Mouse (Mus musculus) natural killer cell, adult 2 months (primary cell): Measurements from ENCODE around the gene Lin9.
"Not testable (repeated sequence)": the region's sequence is repeated elsewhere in the genome, so short reads cannot be mapped to it uniquely, and the experiment has no call there.

Source experiments
- DNase-seq, 2 experiments: peaks; one replicate each; pipeline ENCODE4 v3.0.0; 2022; ENCODE audit warnings: low spot score in 2 of 2

Lin9 gene

DNA sequence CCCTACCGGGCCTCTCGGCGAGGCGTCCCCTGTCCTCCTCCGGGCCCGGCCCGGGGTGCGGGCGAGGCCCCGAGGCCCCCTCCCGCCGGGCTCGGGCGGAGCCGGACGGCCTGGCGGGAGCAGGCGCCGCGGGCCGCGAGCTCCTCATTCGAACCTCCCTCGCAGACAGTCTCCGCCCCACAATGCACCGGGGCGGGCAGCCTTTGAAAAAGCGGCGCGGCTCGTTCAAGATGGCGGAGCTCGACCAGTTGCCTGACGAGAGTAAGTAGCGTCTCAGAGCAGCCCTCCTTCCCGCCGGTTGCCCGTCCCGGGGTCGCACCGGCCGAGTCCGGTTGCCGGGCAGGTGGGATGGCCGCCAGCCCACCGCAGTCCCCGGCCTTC is at the start of gene Lin9:
TSS of gene Lin9 (plus strand) at position 14 of the 381 bp plus-strand sequence.
- DNase-seq: peak; percentile 79 to 83

DNA sequence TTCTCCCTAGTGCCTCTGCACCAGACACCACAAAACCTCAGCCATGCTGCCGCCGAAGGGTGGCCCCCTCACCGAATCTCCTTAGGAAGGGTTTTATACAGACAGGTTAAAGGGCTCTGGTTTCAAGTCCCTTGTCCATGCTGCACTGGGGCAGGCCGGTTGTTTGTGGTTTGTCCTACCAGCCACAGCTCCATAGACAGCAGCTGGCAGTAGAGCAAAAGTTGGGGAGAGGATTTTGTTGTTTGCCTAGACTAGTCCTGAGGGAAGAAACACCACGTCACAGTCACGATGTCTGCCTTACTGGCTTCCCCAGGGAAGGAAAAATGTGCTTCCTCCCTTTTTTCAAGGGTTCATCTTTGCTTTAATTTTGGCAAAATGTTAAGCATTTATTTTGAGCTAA is 40.4 kb upstream of the Lin9 start:
- DNase-seq: no peak

DNA sequence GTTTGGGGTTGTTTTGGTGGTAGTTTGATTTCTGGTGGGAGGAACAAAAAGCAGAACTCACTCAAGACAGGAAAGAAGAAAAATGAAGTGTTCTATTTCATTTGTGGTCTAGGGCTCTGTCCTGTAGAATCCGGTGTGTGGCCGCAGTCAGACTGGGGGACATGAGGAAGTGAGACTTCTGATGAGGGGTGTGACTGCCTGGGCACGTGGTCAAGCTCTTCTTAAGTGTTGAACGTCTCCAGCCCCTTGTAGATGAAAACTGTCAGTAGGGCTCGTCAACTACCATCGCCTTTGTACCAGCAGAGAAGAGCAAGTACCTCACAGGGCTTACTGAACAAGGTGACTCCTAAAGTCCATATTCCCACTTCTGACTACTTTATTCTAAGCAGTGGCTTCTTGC is 39.1 kb upstream of the Lin9 start:
- peak; percentile 30 to 63 for DNase-seq

DNA sequence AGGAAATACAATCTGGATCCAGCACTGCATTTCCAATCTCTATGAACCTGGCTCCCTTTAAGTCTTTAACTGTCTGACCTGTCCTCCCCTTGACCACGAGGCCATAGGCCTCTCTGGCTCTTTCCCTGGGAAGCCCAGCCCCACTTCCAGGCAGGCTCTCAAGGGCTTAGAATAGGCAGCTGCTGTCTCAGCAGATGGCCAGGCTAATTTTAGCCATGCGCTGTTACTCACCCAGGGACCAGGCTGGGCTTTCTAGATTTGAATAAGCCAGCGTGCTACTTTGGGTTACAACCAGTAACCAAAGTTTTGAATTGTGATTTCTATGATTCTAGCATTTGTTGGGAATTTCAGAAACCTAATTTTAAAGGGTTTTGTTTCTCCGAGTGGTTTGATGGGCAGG is 36.4 kb upstream of the Lin9 start:
- no peak for DNase-seq

DNA sequence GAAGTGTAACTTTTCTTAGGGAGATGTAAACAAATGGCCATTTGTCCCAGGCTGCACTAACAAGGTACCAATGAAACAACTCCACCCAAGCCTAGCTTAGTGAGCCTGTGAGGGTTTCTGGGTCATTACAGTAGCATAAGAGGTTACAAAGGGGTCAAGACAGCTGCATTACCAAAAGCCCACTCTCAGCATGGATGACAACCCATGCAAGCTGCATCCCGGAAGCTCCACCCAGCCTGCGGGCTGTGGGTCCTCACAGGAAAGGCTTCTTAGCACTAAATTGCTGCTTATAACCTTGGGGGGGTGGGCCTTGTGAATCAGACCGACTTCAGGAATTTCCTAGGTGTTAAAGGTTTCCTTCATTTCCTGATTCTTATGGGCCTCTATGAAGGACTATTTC is 34.8 kb upstream of the Lin9 start:
- no peak for DNase-seq

DNA sequence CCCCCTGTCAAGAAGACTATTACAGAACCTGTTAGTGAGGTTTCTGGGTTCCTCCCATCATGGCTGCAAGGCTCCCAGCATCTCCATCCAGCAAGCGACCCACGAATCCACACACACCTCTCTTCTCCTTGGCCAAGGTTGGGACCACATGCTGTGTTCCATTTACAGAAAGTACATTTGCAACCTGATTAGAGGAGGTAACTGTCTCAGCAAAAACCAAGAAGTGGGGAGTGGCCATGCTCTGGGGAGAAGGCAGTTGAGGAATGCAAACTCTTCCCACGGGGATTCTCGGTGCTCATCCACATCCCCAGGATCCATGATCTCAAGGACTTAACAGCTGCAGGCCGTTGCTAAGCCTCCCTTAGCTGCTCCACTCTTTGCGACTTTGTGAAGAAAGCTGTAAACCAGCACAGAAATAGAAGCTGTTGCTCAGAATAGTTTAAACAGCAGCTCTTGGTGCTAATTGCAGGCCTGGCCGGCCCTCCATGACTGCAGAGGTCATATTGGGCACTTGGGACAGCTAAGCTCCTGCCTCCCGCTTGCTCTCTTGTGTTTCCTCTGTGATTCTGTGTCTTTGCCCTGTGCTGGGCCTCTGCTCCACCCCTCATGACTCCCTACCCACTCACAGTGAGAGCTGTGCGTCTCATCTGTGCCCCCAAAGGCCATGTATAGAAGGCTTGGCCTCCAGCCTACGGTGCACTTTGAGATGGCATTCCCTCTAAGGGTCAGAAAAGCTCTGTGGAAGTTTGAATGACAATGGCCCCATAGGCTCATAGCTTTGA is 34.0 kb upstream of the Lin9 start:
- no peak for DNase-seq

DNA sequence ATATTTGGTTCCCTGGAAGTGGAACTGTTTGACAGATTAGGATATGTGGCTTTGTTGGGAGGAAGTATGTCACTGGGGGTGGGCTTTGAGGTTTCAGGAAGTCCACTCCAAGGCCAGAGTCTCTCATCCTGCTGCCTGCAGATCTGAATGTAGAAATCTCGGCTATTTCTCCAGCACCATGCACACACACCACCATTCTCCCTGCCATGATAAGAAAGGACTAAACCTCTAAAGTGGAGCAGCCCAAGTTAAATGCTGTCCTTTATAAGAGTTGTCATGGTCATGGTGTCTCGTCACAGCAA is 33.4 kb upstream of the Lin9 start:
- DNase-seq: no peak

DNA sequence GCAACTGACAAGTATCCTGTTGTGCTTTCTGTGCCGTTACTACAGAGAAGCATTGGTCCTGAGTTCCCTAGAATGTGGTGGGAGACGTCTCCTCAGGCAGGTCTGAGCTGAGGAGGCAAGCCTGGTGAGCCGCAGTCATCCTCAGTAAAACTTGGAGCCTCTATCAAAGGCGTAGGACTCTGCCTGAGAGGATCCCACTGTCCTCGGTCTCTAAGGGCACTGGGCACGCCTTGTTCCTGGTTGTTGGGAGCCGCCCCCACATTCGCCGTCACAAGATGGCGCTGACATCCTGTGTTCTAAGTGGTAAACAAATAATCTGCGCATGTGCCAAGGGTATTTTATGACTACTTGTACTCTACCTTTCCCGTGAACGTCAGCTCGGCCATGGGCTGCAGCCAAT is 29.1 kb upstream of the Lin9 start:
- not testable (repeated sequence) for DNase-seq

DNA sequence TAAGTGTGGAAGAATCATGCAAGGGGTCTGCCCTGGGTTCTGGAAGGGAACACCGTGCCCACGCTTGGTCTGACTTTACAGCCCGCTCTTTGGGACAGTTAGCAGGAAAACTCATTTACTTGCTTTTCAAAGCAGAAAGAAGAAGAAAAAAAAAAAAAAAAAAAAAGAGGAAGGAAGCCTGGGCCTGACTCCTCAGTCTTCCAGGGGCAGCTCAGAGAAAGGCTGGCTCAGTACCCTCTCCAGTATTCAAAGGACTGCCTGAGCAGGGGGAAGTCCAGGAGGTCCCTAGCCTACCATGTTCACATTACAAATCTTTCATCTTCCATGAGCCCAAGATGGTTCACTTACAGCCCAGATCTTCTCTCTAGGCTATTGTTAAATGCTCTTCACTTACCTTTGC is 24.2 kb upstream of the Lin9 start:
- no peak for DNase-seq

DNA sequence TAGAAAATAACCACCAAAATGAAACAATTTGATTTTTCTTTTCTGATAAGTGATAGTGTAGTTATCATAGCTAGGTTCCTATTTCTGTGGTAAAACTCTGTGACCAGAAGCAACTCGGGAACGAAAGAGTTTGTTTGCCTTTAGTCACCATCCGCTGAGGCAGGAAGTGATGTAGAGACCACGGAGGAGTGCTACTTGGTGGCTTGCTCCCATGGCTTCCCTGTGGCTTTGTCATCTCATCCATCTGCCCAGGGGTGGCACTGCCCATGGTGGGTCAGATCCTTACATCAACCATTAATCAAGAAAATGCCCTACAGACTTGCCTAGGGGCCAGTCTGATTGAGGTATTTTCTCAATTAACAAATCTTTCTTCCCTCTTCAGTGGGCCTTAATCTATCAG is 18.6 kb upstream of the Lin9 start:
- DNase-seq: no peak

DNA sequence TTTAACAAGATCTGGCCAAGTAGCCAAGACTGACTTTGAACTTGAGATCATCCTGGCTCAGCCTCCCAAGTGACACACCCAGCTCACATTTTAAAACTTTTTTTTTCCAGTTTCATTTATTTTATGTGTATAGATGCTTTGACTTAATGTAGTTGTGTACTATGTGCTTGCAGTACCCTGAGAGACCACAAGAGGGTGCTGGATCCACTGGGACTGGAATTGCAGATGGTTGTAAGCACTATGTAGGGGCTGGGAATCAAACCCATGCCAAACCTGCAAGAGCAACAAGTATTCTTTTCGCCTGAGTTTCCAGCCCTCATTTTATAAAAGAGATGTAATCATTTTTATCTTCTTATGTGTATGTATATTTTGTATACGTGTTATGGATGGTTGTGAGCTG is 17.0 kb upstream of the Lin9 start:
- peak in 1 of 2 experiments; percentile 15 for DNase-seq

DNA sequence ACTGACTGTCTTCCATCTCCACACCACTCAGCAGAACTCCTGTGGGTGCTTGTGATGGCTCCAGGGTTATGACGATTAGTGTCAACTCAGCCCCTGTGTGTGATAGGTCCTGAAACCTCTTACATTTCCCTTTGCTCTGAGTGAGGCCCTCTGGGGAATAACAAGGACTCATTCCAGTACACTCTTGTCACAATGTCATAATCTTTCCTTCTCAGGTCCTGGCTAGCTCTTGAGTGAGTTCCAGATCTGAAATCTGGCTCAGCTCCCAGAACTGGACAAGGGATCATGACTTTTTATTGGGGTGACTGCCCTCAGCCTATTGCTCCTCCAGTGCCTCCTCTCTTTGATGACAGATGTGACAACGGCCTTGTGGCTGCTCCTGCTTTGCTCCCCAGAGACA is 14.8 kb upstream of the Lin9 start:
- no peak for DNase-seq

DNA sequence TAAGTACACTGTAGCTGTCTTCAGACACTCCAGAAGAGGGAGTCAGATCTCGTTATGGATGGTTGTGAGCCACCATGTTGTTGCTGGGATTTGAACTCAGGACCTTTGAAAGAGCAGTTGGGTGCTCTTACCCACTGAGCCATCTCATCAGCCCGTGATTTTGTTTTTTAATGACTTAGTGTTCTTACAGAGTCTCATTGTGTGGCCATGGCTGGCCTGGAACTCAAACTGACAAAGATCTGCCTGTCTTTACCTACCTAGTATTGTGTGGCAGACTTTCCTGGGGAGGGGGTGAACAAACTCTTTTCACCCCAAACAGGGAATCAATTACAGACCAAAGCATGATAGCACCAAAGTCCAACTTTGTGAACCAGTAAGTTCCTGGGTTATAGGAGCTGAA is 3.2 kb upstream of the Lin9 start:
- DNase-seq: not testable (repeated sequence)

DNA sequence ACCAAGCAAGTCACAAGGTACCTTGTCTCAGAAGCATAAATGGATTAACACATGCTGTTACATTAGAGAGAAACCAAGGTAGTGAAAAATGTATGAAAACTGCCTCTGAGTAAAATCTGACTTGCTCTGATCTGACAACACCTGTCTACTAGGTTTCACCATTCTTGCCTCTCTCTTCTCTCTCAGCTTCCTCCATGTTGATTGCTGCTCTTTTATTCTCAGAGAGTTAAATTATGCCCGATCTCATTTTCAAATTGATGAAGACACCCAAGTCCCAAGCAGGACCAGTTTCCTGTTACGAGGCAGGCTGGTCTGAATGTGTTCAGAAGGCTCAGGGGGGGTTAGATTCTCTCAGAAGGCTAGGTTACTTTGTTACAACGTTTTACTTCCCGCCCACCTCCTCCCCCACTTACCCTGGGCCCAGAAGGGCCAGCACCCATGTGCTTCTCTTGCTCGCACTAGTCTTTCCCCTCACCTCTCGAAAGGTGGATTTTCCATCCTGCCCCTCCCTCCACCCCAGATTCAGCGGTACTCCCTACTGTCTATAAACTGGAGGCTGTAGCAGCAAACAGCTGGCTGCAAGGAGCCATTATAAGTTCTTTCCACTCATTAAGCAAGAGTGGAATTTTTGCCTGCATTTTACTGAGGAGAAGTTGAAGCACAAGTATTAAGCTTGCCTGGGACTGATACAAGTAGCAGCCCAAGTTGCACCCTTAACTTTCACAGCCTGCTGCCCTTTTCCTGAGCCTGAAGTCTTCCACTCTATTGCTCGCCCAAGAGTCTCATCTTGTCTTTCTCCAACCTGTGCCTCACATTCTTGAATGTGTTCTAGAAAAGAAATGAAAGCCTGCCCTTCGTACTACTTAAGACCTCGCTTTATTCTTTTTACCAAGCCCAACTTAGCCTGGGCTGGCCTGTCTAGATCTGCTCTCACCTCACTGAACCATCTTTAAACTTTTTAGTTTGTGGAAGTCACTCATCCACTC is 1.2 kb upstream of the Lin9 start:
- no peak for DNase-seq

DNA sequence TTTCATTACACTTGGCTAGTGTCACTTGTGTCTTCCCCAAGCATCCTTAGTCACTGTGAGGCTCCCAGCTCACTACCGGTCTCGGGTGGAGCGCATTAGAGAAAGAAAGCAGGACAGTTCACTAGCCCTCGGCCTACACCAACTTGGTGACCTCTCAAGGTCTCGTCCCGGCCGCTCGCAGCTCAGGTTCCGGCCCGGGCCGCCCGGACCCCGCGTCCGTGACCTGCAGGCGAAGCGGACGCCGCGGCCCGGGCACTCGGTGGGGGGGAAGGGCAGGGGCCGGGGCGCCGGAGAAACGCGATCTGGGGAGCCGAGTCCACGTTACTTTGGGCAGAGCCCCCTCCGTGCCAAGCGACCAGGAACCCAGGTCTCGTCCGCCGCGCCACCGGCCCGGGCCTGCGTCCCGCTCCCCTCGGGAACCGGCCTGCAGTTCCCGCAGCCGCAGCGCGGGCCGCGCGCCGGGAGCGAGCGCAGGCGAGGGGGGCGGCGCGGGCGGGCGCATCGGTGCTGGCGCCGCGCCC is 285 bp upstream of the Lin9 start:
- peak; percentile 15 to 17 for DNase-seq

DNA sequence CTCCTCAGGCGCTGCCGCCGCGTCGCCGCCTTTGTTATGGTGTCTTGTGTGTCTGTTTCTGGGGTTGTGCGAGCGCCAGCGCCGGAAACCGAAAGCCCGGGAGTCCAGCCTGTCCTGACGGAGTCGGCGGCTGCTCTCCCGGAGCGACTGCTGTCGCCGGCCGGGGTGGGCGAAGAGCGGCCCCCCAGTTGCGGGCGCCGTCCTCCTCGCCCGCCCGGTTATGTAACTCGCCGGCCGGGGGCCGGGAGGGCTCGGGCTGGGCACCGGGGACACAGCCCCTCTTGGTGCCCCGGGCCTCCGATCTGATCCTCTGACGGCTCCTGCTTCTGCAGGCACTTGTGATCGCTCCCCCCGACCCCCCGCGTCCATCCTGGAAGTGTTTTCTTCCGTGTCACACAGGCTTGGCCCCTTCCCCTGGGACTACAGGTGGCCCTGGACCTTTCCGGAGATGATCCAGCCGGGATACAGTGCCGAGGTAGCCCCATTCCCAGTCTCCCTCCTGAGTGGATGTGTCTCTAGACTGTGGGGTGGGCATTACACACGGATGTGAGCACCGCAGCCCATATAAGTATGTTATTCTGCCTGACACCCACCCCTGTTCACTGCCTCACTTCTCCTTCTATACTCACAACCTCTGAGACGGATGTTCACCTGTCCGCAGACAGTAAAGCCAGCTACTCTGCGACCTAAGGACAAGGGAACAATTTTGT is 723 bp downstream of the Lin9 start:
- DNase-seq: peak; percentile 8 to 10

DNA sequence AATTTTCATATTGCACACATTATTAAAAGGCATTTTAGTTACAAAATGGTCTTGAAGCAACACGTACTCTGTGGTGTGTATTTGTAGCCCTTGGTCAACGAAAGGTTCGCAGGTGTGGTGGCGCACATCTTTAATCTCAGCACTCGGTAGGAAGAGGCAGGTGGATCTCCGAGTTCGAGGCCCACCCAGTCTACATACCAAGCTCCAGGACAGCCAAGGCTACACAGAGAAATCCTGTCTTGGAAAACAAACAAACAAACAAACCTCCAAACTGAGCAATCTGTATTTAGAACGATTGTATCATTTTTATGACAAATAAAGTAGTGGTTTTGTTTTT is 1.2 kb downstream of the Lin9 start:
- DNase-seq: no peak

DNA sequence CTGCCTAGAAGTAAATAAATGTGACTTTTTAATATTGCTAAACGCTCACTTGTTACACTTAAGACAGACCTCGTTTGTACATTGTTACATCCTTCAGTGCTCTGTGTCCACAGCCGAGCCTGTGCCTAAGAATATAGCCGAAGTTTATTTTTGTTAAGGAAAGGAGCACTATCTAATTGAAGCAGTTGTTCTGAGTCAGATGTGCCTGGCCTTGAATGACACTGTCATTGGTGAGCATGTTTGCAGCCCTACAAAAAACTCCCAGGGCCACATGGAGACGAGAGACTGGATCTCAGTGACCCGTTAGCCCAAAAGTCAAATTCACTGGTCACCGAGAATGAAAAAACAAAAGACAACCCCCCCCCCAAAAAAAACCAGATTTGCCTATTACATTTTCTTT is 50.3 kb downstream of the Lin9 start:
- no peak for DNase-seq

DNA sequence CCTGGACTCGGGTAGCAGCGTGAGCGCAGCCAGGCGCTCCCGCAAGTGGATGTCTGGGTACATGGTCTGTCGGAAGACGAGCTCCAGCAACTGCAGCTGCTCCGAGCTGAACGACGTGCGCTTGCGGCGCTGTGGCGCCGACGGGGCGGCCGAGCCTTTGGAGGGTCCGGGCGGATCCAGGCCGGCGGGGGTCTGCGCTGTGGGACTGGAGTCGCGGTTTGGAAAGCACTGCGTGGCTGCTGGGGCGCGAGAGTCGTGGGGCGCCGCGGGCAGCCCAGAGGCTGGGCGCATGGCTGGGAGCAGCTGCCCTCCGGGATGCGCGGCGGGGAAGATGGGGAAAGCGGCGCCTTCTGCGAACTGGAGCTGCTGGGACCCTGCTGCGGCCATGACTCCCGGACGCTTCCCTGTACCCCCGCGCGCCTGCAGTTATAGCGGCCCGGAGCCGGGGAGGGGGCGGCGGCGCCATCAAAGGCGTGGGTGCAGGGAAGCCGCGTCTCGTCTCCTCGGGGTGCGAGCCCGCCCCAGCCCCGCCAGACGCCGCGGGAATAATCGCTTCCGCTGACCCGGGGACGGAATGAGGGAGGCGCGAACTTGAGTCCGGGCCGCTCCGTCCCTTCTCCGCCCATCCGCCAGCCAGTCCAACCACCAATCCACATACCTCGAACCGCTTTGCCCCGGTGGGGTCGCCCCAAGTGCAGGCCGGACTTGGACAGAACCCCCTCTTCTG is 55.8 kb downstream of the Lin9 start, which contains the start of gene Mixl1:
TSS of gene Mixl1 (minus strand) at position 409 of the 727 bp plus-strand sequence.
- no peak for DNase-seq

DNA sequence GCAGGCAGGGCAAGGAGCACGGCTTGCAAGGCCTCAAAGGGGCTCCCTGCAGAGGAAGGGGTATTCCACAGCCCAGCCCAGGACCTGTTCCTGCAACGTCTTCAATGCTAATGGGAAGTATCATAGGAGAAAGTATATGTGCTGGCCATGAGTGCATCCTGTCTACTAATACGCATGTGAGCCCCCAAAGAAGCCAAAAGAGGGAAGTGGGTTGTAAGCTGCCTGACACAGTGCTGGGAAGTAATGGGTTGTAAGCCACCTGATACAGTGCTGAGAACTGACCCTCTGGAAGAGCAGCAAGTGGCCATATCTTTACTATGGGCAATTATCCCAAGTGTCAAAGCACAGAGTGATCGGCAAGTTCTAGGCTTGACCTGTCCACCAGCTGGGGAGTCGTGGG is 57.1 kb downstream of the Lin9 start:
- DNase-seq: no peak

DNA sequence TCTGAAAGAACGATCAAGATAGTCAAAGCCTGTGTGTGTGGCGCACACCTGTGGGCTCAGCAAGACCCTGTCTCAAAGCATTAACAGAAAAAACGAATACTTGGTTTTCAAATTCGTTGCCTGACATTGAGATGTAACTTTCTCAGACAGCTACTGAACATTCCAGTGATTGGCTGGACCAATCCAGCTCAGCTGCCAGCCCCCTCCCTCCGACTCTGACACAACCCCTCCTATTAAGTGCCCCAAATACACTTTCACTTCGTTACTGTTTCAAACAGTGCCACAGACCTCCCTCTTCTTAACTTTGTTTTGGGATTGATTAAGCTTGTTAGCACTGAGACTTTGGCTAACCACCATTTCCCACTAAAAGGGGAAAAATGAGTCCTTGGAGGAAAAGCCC is 62.5 kb downstream of the Lin9 start:
- DNase-seq: no peak

DNA sequence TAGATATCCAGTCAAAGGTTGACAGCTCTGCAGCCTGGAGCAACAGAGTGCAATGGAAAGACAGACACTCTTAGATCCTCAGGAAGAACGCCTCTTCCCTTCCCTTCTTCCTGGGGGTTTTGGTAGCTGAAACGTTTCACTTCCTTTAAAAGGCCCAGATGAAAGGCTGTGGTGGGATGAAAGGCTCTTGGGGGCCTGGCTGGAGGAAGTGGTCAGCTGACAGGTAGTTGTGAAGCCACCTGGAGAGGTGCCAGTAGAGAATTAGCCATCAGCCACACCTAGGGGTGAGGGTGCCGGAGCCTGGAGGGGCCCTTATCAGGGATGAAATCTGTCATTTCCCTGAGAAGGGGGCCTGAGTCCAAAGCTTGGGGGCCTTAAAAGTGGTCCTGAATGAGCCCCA is 66.4 kb downstream of the Lin9 start:
- DNase-seq: peak in 1 of 2 experiments; percentile 39
